Mouse (Mus musculus): ENCODE measurements around the gene Flnc.

The Flnc gene

DNA sequence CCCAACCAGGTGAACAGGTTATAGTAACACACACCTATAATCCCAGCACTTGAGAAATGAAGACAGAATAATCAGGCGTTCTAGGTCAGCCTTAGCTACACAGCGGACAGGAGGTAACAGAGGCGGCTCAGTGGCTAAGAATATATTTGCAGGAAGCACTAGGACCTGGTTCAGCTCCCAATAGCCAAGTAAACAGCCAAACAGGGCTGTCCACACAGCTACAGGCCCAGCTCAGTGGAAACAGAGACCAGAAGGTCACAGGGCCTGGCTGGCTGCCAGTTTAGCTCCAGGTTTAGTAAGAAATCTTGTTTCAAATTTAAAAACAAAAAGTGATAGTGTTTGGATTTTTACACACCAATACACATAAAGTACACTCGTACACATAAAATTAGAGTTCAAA is 61.0 kb downstream of the Flnc start:
- no peak for DNase-seq

GRCm38 (mm10) chr6:29496270-29496669 is 63.2 kb downstream of the Flnc start:
- no peak for DNase-seq

- no peak for DNase-seq
These were observed 64.7 kb downstream of the Flnc start for GRCm38 (mm10) chr6:29497791-29498190.

GRCm38 (mm10) chr6:29500177-29500576 is 67.1 kb downstream of the Flnc start:
- DNase-seq = no peak

- DNase-seq = no peak
These were observed 67.8 kb downstream of the Flnc start for GRCm38 (mm10) chr6:29500810-29501209.

- no peak for DNase-seq
These were observed 68.5 kb downstream of the Flnc start for GRCm38 (mm10) chr6:29501599-29501998.

DNA sequence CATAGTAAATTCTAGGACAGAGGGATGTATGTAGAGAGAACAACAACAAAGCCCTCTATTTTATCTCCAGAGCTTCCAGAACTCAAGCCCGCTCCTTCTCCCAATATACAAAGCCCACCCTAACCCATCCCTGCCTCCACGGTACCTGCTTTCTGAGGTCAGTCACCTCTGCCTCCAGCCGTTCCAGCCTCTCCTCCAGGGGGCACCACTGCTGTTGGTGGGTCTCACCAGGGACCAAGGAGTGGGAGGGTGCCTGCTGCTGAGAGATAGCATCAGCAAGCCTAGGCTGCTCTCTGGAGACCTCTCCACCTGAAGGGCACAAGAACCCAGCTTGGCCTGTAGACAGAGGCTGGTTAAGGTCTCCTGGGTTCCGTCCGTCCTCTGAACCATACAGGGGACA is 72.4 kb downstream of the Flnc start:
- DNase-seq = peak; percentile 57

- DNase-seq = no peak
These were observed 73.8 kb downstream of the Flnc start for GRCm38 (mm10) chr6:29506834-29507233.

GRCm38 (mm10) chr6:29507447-29508309 is 74.6 kb downstream of the Flnc start, which contains the start of gene Kcp:
Kcp (minus strand) TSS chr6:29507952.
- peak; percentile 25 for DNase-seq

- no peak for DNase-seq
These were observed 76.0 kb downstream of the Flnc start for GRCm38 (mm10) chr6:29509086-29509485.

Measured in thymus, postnatal 4 days (tissue).